Mouse (Mus musculus): Measurements from ENCODE around the gene Pitpnb.

DNA sequence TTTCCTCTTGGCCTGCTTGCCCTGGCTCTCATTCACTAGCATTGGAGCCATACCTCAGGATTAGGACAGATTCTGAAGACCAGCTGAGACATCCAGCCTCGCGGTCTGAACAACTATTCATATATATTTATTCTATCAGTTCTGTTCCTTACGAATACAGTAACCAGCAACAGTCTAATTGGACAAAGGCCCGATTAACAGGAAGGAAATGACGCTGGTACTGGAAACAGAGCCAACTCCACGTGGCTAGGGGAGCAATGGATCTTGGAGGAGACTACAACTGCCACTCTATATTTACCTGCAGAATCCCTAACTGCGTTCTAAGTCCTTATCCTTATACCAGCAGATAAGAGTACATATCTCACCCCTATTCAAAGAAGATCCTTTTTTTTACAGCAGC, 3.1 kb upstream of the Pitpnb start:
- TF ChIP-seq POLR2A (IDR thresholded peaks at IDR 0.05; ENCODE audit: borderline replicate concordance, insufficient read depth, low read length) (no peak), CTCF (IDR thresholded peaks at IDR 0.05; ENCODE audit: borderline replicate concordance, insufficient read depth, low read depth, low read length) (no peak)
